Mouse (Mus musculus): ENCODE measurements around the gene Clmn. TPM values are rescaled to one million over a fixed set of nuclear protein-coding genes. Genes with fewer than 3 reads are reported as not detected.

Clmn gene
- polyA plus RNA-seq, 1 experiment = 14.4 TPM

GRCm38 (mm10) chr12:104820061-104820460, 44.8 kb downstream of the Clmn start:
- DNase-seq (ENCODE audit: extremely low spot score in 1 of 2, low spot score in 1 of 2) = no peak

- no peak for DNase-seq (ENCODE audit: extremely low spot score in 1 of 2, low spot score in 1 of 2)
Measured at GRCm38 (mm10) chr12:104819050-104819449, 45.8 kb downstream of the Clmn start.

DNA sequence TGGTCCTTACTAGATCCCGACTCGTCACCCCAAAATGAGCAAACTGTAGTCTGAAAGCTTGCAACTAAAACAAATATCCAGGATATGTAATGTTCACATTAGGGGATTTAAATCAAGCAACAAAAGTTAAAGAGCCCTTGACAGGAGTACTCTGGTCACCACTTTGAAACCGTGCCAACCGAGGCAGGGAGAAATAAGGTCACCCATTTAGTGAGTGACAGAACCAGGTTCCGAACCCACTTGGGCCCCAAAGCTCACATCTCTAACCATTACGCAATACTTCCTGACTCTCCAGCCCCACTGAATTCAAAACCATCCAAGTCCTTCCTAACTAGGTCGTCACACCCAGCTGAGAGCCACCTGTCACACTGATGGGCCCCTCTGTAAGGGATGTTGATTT, 46.8 kb downstream of the Clmn start:
- DNase-seq (ENCODE audit: extremely low spot score in 1 of 2, low spot score in 1 of 2) = no peak

DNA sequence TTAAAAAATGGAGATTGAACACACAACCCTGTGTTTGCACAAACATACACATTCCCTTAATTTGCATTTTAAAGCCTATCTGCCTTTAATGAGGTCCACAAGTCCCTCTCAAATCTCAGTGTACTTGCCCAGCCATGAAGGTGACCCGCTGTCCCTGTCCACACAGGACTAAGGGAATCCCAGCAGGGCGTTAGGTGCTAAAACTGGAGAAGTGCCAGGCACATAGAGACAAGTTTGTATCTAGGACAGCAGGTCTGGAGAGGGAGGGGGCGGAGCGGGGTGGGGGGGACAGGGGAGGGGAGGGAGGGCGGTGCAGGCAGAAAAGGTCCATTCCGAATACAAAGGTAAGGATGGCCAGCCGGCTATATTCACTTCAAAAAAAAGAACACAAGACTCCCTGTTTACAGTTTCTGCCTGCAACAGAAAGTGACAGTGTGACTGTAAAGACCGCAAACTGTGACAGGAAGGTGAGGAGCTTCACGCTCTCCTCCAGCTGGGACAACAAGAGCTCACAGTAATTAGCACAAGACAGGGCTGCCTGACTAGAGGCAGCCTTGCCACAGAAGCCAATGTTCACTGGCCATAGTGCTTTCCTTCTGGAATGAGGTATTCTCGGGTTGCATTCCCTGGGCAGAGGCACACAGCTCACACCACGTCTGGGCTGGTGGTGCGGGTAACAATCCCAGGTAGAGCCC, 47.6 kb downstream of the Clmn start:
- no peak for DNase-seq (ENCODE audit: extremely low spot score in 1 of 2, low spot score in 1 of 2)

DNA sequence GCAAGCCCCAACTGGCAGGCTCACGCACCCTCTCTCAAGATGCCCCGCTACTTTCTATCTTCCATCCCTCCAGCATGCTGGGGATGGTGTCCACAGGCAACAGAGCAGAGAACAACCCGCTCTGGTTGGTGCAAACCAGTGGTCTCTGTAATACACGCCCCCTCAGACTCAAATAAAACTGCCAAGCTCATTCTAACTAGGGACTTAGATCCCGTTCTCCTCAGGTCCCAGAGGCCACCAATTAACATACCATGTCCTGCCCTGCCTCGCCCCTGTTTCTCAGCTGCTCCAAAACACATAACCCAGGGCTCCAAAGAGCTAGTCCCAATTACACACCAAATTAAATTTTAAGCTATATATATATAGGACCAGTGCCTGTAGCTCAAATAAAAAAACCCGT, 50.6 kb downstream of the Clmn start:
- no peak for DNase-seq (ENCODE audit: extremely low spot score in 1 of 2, low spot score in 1 of 2)

GRCm38 (mm10) chr12:104813762-104814161, 51.1 kb downstream of the Clmn start:
- no peak for DNase-seq (ENCODE audit: extremely low spot score in 1 of 2, low spot score in 1 of 2)

DNA sequence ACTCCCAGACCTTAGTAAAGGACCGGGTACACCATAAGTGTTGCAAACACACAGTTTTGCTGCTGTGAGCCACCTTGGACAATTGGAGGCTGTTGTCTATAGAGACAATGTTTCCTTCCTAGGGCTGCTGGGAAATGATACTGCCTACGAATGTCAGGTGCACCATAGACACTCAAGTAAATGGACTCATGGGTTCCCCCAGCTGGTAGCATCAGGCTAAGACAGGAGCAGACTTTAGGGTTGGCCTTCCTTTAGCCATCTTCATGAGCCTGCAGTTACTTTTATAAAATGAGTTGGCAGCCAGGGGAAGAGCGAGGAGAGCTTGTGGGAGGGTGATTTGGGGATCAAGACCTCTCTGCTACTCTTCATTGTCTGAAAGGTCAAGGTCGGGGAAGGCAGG, 52.2 kb downstream of the Clmn start:
- DNase-seq (ENCODE audit: extremely low spot score in 1 of 2, low spot score in 1 of 2) = no peak

- DNase-seq (ENCODE audit: extremely low spot score in 1 of 2, low spot score in 1 of 2) = no peak
Measured at GRCm38 (mm10) chr12:104810923-104811443, 53.9 kb downstream of the Clmn start.

GRCm38 (mm10) chr12:104808421-104809067, 56.3 kb downstream of the Clmn start:
- DNase-seq (ENCODE audit: extremely low spot score in 1 of 2, low spot score in 1 of 2) = no peak

GRCm38 (mm10) chr12:104806680-104807375, 58.0 kb downstream of the Clmn start:
- DNase-seq (ENCODE audit: extremely low spot score in 1 of 2, low spot score in 1 of 2) = no peak

DNA sequence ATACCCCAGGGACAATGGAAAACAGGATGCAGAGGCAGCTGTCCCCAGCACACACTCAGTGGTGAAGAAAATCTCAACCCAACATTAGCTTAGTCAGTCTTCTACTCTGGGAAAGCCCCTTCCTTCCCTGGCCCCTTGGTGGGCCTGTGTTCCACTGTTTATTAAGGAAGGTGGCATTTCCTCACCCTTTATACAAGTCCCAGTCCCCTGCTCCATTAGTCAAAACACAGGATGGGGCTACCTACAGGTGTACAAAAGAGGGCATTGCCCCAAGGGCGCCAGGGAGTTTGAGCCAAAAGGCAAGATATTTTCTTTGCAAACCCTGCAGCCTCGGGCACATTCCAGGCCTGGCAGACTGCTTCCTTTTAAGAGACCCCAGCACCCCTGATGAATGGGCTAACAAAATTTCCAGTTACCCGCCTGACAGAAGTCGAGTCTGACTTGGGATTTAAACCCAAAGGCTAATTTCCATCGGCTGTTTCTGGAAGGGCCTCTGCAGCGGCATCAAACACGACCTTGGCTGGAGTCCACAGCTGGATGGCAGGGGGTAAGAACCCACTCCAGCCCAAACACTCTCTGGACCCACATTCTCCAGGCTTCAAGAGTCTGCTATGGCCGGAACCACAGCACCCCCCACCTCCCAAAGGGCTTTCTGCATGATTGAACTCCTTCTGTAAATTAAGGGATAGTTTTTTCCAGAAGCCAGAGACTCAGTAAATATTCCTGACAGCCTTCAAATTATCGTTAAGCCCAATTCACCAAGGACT, 63.2 kb downstream of the Clmn start:
- DNase-seq (ENCODE audit: extremely low spot score in 1 of 2, low spot score in 1 of 2) = no peak

DNA sequence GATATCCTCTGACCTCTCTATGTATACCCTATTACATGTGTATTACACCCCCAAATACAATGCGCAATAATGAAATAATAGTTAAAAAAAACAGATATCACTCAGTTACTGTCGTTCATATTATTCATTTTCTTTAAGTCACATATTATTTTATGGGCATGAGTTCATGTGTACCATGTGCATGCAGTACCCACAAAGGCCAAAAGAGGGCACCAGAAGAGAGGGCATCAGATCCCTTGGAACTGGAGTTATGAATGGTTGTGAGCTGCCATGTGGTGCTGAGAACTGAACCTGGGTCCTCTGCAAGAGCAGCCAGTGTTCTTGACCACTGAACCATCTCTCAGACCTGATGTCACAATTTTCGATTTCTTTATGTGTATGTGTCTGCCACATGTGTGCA, 65.5 kb downstream of the Clmn start:
- DNase-seq (ENCODE audit: extremely low spot score in 1 of 2, low spot score in 1 of 2) = no peak

GRCm38 (mm10) chr12:104797905-104798304, 67.0 kb downstream of the Clmn start:
- DNase-seq (ENCODE audit: extremely low spot score in 1 of 2, low spot score in 1 of 2) = no peak

- DNase-seq (ENCODE audit: extremely low spot score in 1 of 2, low spot score in 1 of 2) = no peak
Measured at GRCm38 (mm10) chr12:104796635-104797378, 68.1 kb downstream of the Clmn start.

DNA sequence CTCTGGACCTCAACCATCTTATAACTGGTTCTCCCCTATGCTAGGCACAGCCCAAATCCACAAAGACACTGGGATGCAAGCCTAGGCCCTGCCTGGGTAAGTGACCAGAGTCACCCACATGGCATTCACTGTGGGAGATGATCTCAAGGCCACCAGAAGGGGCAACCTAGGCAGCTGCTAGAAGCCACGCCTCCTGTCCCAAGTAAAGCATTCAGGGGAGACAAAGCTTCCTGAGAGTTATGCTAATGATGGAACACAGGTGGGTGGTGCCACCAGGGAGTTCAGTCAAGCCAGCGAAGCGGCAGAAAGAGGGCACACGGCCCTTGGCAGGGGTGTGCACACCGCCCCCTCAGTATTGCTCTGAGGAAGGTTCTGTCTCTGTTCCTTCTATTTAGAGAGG, 69.9 kb downstream of the Clmn start:
- no peak for DNase-seq (ENCODE audit: extremely low spot score in 1 of 2, low spot score in 1 of 2)

DNA sequence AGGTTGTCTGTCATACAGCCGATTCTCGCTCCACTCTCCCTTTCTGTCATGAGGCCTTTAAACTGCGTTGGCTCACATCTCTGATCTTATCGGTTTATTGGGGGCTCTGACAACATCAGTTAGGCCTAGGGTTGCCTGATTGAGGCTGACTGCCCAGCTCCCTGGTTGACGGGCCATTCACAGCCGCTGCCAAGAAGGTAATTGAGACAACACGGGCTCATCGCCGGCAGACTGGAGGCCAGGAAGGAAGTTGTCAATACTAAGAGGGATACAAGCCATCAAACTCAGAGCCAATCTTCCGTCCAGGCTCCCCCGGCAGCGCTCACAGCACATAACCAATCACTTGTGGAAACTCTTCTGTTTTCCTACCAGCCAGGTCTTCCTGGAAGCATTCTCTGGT, 71.4 kb downstream of the Clmn start:
- DNase-seq (ENCODE audit: extremely low spot score in 1 of 2, low spot score in 1 of 2) = no peak

- no peak for DNase-seq (ENCODE audit: extremely low spot score in 1 of 2, low spot score in 1 of 2)
Measured at GRCm38 (mm10) chr12:104777603-104778002, 87.3 kb downstream of the Clmn start.

DNA sequence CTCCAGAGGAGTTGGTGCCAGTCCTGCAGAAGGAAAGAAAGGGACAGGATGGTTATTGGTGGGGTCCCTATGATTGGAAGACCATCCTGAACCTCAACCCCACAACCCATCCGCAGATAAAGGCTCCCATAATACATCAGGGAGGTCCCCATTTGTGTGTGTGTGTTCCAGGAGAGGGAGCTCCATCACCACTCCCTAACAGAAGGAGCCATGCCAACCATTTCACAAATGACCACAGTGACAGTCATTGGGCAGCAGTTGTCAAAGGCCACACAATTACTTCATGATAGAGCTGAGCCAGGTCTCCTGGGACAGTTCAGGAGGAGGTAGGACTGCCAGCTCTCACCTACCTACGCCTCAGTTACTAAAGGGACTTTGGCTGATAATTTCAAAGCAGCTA, 92.9 kb downstream of the Clmn start:
- no peak for DNase-seq (ENCODE audit: extremely low spot score in 1 of 2, low spot score in 1 of 2)

DNA sequence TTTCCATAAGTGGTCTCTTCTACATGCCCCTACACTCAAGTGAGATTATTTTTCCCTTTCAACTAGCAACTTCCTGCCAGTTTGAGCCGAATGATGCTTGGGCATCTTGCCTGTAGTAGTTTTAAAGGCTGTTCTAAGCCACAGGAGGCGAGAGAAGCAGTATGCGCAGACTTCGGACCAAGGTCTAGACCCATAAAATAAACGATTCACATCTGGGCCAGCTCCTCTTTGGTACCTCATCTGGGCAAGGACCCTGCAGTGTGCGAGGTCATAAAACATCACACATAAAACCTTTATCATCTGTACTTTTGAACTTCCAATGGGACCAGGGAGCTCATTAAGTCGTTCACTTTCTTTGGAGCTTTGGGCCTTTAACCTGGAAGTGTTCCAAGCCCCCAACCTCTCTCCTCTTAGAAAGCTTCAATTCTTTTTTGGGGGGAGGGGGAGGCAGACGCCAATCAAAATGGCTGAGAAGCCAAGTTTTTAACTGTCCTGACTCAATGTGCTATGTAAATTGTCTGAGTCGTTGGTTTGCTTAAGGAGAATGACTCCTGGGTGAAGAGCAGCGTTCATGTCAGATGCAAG, 95.6 kb downstream of the Clmn start:
- DNase-seq (ENCODE audit: extremely low spot score in 1 of 2, low spot score in 1 of 2) = no peak

DNA sequence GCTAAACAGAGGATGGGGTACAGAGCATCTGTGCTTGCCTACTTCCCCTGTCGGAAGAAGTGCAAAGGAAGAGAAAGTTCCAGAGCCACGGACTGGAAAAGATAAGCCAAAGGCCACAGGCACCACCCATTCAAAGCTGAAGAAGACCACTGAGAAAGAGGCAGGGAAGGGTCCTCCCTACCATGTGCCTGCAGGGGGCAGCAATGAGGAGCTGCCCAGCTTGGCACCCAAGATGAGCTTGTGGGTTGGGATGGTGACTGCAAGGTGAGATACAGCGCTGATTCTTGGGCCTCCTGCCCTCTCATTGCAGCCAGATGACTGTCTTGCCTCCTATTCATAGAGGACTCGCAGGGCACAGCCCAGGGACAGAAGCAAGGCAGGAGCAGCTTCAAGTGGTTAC, 97.7 kb downstream of the Clmn start:
- no peak for DNase-seq (ENCODE audit: extremely low spot score in 1 of 2, low spot score in 1 of 2)
